Mouse (Mus musculus) spleen, adult 2 months (tissue): ENCODE results near the gene Cd69.

ENCODE experiments used
- CTCF ChIP-seq: fragments of 200-500 bp; IDR thresholded peaks from 2 replicates; pipeline ENCODE4 v1.5.1; 2011; ENCODE audit warnings: mild to moderate bottlenecking, inconsistent platforms; ENCODE audit not compliant: insufficient read depth, insufficient read length, insufficient replicate concordance; ENCODE audit errors: extremely low read depth
- POLR2A ChIP-seq: fragments of 200-500 bp; IDR thresholded peaks from 2 replicates; pipeline ENCODE4 v1.6.1; 2011; ENCODE audit warnings: low read depth, low read length, inconsistent platforms

DNA sequence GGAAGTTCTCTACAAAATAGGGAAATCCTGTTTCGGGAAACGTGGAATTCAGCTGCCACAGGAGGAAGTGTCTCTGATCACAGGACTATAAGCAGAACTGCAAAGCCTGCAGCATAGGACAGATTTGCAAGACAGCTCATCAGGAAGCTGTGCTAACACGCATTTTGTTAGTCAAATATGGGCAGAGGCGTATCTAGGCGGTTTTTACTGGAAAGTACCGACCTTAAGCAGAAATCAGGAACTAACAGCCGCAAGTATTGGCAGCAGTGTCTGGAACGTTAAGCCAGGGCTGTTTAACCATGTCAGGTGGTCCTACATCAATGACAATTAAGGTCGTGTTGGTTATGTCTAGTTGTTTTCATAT is 42.4 kb downstream of the Cd69 start:
- no peak for TF ChIP-seq CTCF
- TF ChIP-seq POLR2A = peak; percentile 85; the same call in 1 of the 2 replicates
